Mouse (Mus musculus): ENCODE measurements at regions not wholly inside any gene's neighbourhood (a gene's known extent, or its start where the extent isn't known, plus 50 kb on each side); places are given as distances from the start of the nearest gene placed in this dataset.
A peak's percentile ranks its signal among the peaks of the same experiment; 100 is the strongest.

DNA sequence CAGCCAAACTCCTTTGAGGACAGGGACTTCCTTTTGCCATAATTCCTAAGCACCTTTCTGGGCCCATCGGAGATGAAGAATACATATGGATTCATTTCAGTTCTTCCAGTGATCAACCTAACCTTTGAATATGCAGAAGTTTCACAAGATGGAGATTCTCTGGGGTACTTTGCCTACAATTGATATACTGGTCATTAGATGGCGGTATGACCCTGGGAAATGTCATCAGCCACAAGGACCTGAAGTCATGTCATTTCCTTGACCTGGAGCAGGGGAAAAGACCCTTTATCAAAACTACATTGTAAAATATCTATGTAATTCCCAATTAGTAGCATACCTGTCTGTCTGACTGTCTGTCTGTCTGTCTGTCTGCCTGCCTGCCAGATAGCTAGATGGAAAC, 164.0 kb upstream of the Slc24a3 start:
- H3K9ac ChIP-seq (ENCODE audit: low read length): no peak overlapping the region
- H3K36me3 ChIP-seq (ENCODE audit: control insufficient read depth, insufficient read depth): no peaks in the 10 kb centered on the region
- no peaks in the 10 kb centered on the region for H3K4me1 ChIP-seq (ENCODE audit: control insufficient read depth, insufficient read depth, low read length)
- no peaks in the 10 kb centered on the region for H3K27me3 ChIP-seq (ENCODE audit: control insufficient read depth, insufficient read depth, low read length)
- no peak overlapping the region for H3K4me3 ChIP-seq (ENCODE audit: low read length)
- no peak overlapping the region for H3K27ac ChIP-seq (ENCODE audit: low read length)
- no peak for ATAC-seq (replicated peaks; ENCODE audit: extremely low read depth, insufficient read depth, low FRiP score)
- 74% methylated on average over 2 of the region's 2 CpGs for WGBS
- H3K9me3 ChIP-seq (replicated peaks; ENCODE audit: control insufficient read depth, low read length): no peaks in the 10 kb centered on the region
- H3K4me2 ChIP-seq (ENCODE audit: low read depth, low read length): no peak overlapping the region

DNA sequence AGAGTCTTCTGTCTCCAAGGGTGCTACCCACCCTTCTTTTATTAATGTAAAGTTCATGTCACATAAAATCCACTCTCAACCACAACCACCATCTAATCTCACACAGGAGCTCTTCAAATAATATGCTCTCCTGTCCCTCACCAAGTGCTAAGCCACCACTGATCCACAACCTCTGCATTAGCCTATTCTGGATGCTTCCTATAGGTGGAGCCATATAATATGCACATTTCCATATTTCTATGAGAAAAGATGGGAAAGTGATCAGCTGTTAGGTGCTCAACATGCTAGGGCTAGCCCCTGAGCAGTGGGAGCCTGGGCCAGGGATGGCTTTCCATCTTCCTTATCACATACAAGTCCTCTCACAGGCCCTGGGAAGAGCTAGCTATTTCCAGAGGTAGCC, 156.9 kb upstream of the Slc24a3 start:
- Histone ChIP-seq H3K4me2 (ENCODE audit: low read depth, low read length) (no peak overlapping the region), H3K9ac (ENCODE audit: low read length) (no peak overlapping the region), H3K9me3 (replicated peaks; ENCODE audit: control insufficient read depth, low read length) (no peaks in the 10 kb centered on the region), H3K27ac (ENCODE audit: low read length) (no peak overlapping the region), H3K4me3 (ENCODE audit: low read length) (no peak overlapping the region), H3K36me3 (ENCODE audit: control insufficient read depth, insufficient read depth) (no peaks in the 10 kb centered on the region), H3K4me1 (ENCODE audit: control insufficient read depth, insufficient read depth, low read length) (peaks cover 3% of the 10 kb centered on the region; the same call in 1 of the 2 replicates), H3K27me3 (ENCODE audit: control insufficient read depth, insufficient read depth, low read length) (no peaks in the 10 kb centered on the region)
- ATAC-seq (replicated peaks; ENCODE audit: extremely low read depth, insufficient read depth, low FRiP score): no peak

DNA sequence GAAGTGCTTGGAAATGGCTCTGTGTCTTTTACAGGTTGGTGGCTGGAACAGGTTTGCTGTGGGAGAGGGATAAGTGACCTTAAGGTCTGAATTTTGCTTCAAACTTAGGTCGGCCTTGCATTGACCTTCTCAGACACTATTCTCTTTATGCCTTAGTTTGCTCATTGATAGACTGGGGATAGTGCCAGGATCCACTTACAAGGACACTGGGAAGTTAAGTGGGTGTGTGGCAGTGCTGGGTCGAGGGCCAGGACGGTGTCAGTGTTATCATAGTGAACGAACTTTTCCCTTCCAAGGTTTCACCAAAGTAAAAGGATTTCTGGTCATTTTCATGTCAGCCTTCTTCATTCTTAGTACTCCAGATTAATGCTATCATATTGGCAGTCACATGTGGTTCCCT, 156.3 kb upstream of the Slc24a3 start:
- Histone ChIP-seq H3K27ac (ENCODE audit: low read length) (no peak overlapping the region), H3K4me3 (ENCODE audit: low read length) (no peak overlapping the region), H3K36me3 (ENCODE audit: control insufficient read depth, insufficient read depth) (no peaks in the 10 kb centered on the region), H3K4me1 (ENCODE audit: control insufficient read depth, insufficient read depth, low read length) (peaks cover 3% of the 10 kb centered on the region; the same call in 1 of the 2 replicates), H3K9ac (ENCODE audit: low read length) (no peak overlapping the region), H3K9me3 (replicated peaks; ENCODE audit: control insufficient read depth, low read length) (no peaks in the 10 kb centered on the region), H3K27me3 (ENCODE audit: control insufficient read depth, insufficient read depth, low read length) (no peaks in the 10 kb centered on the region), H3K4me2 (ENCODE audit: low read depth, low read length) (no peak overlapping the region)
- ATAC-seq (replicated peaks; ENCODE audit: extremely low read depth, insufficient read depth, low FRiP score): peak; percentile 52; the same call in 1 of the 2 replicates
- 35% methylated on average over 4 of the region's 4 CpGs for whole genome bisulfite sequencing

DNA sequence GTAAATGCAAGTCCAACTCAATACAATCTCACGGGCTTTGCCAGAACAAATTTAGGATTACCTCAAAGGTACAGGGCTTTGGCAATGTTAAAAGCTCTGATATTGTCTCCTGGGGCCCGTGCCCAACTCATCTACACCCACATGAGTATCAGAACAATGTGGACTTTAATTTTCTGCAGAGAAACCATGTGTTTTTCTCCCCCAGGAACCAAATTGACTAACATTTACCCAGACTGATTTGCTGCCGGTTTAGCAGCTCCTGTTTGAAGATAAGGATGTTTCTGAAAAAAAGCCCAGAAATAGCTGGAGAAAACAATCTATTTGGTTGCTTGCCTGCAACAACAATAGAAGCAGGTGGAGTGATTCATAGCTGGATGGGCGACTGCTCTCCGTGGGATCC, 151.6 kb upstream of the Slc24a3 start:
- ATAC-seq (replicated peaks; ENCODE audit: extremely low read depth, insufficient read depth, low FRiP score): no peak
- Histone ChIP-seq H3K27me3 (ENCODE audit: control insufficient read depth, insufficient read depth, low read length) (no peaks in the 10 kb centered on the region), H3K9me3 (replicated peaks; ENCODE audit: control insufficient read depth, low read length) (no peaks in the 10 kb centered on the region), H3K4me3 (ENCODE audit: low read length) (no peak overlapping the region), H3K36me3 (ENCODE audit: control insufficient read depth, insufficient read depth) (no peaks in the 10 kb centered on the region), H3K27ac (ENCODE audit: low read length) (no peak overlapping the region), H3K4me1 (ENCODE audit: control insufficient read depth, insufficient read depth, low read length) (peaks cover 10% of the 10 kb centered on the region), H3K4me2 (ENCODE audit: low read depth, low read length) (no peak overlapping the region), H3K9ac (ENCODE audit: low read length) (no peak overlapping the region)
- WGBS: 67% methylated on average over 5 of the region's 5 CpGs

DNA sequence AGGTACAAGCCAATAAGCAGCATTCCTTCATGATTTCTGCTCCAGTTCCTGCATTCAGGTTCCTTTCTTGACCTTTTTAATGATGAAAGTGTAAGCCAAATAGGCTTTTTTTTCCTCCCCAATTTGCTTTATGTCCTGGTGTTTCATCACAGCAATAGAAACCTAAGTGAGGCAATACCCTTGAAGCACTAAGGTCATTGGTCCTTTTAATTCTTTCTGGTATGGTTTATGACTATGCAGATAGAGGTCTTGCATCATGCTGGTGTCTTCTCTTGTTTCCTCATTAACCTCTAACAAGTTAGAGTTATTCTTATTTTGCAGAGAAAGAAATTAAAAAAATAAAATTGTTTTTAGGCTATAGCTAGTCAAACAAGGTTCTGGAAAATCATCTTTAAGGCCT, 150.6 kb upstream of the Slc24a3 start:
- no peak overlapping the region for H3K4me2 ChIP-seq (ENCODE audit: low read depth, low read length)
- no peaks in the 10 kb centered on the region for H3K27me3 ChIP-seq (ENCODE audit: control insufficient read depth, insufficient read depth, low read length)
- no peak overlapping the region for H3K4me3 ChIP-seq (ENCODE audit: low read length)
- no peak overlapping the region for H3K27ac ChIP-seq (ENCODE audit: low read length)
- H3K4me1 ChIP-seq (ENCODE audit: control insufficient read depth, insufficient read depth, low read length): peaks cover 9% of the 10 kb centered on the region
- ATAC-seq (replicated peaks; ENCODE audit: extremely low read depth, insufficient read depth, low FRiP score): no peak
- H3K36me3 ChIP-seq (ENCODE audit: control insufficient read depth, insufficient read depth): no peaks in the 10 kb centered on the region
- no peak overlapping the region for H3K9ac ChIP-seq (ENCODE audit: low read length)
- no peaks in the 10 kb centered on the region for H3K9me3 ChIP-seq (replicated peaks; ENCODE audit: control insufficient read depth, low read length)

DNA sequence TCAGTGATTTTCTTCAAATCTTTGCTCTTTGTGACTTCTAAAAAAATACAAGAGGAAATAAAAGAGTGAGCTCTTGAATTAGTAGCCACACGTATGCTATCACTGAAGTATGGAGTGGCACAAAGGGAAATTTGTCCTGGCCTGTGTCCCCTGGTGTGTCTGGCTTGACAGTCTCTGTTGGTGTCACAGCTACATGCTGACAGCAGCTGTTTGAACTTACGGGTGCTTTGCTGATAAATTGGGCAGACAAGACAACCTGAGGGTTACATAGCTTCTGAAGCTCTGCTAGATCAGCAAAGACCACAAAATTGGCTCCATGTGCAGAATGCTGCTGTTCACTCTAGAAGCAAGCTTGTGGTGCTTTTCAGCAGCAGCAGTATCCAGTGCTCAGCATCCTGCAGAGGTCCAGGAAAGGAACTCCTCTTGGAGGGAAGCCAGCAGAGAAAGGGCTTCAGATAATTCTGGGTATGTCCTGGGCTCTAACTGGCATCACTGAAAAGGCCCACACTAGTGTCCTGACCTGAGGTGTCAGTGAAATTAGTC, 149.9 kb upstream of the Slc24a3 start:
- peaks cover 9% of the 10 kb centered on the region for H3K4me1 ChIP-seq (ENCODE audit: control insufficient read depth, insufficient read depth, low read length)
- H3K9ac ChIP-seq (ENCODE audit: low read length): no peak overlapping the region
- 16% methylated on average over 2 of the region's 2 CpGs for WGBS
- no peaks in the 10 kb centered on the region for H3K36me3 ChIP-seq (ENCODE audit: control insufficient read depth, insufficient read depth)
- H3K9me3 ChIP-seq (replicated peaks; ENCODE audit: control insufficient read depth, low read length): no peaks in the 10 kb centered on the region
- no peaks in the 10 kb centered on the region for H3K27me3 ChIP-seq (ENCODE audit: control insufficient read depth, insufficient read depth, low read length)
- peak; percentile 88 for ATAC-seq (replicated peaks; ENCODE audit: extremely low read depth, insufficient read depth, low FRiP score)
- peak overlapping the region; percentile 52 for H3K27ac ChIP-seq (ENCODE audit: low read length)
- H3K4me2 ChIP-seq (ENCODE audit: low read depth, low read length): no peak overlapping the region
- no peak overlapping the region for H3K4me3 ChIP-seq (ENCODE audit: low read length)

DNA sequence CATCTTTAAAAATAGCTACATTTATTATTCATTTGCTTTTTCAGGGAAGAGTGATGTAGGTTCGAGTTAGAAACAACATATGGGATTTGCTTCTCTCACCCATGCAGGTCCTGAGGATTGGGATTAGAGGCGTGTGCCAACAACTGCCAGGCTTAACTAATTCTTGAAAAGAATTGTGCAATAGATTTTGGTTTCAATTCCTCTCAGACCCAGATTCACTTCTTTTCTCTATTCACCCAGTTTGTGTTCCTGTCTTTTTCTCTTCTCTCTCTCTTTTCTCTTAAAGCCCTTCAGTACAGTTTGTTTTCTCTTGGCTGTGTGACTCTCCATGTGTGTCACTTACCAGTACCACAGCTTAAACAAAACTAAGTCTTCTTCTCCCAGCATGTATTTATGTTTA, 119.8 kb upstream of the Slc24a3 start:
- Histone ChIP-seq H3K4me1 (ENCODE audit: control insufficient read depth, insufficient read depth, low read length) (no peaks in the 10 kb centered on the region), H3K4me2 (ENCODE audit: low read depth, low read length) (no peak overlapping the region), H3K4me3 (ENCODE audit: low read length) (no peak overlapping the region), H3K27me3 (ENCODE audit: control insufficient read depth, insufficient read depth, low read length) (no peaks in the 10 kb centered on the region), H3K9me3 (replicated peaks; ENCODE audit: control insufficient read depth, low read length) (no peaks in the 10 kb centered on the region), H3K9ac (ENCODE audit: low read length) (no peak overlapping the region), H3K36me3 (ENCODE audit: control insufficient read depth, insufficient read depth) (no peaks in the 10 kb centered on the region), H3K27ac (ENCODE audit: low read length) (no peak overlapping the region)
- WGBS: 65% methylated on average over 2 of the region's 2 CpGs
- no peak for ATAC-seq (replicated peaks; ENCODE audit: extremely low read depth, insufficient read depth, low FRiP score)

DNA sequence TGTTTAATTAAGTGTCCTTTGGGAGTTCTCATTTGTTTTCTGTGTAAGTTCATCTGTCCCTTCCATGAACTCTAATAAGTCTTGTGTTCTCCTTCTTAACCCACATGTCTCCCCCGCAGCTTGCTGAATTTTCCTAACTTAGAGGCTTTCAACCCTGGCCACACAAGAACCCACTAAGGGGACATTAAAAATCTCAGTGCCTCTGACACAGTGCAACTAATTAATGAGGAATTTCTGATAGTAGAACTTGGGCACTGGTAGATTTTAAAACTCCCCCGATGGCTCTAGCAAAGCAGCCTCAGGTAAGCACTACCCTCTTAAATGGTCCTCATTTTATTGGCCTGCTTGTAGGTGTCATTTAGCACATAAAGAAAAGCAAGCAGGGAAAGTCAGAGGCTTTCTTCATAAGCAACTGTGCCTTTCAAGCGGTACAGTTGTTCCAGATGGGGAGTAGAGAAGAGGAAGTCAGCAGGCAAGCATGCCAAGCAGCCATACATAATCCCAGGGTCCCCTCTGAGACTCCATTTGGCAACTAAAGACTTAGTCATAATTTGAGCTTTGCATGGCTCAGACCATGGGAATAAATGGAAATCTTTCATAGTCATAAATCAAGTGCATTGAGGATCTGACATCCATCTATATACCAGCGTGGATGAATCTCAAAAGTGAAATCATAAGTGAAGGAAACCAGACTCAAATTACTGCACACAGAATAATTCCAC, 117.7 kb upstream of the Slc24a3 start:
- no peak overlapping the region for H3K27ac ChIP-seq (ENCODE audit: low read length)
- H3K36me3 ChIP-seq (ENCODE audit: control insufficient read depth, insufficient read depth): no peaks in the 10 kb centered on the region
- no peak overlapping the region for H3K4me2 ChIP-seq (ENCODE audit: low read depth, low read length)
- no peaks in the 10 kb centered on the region for H3K9me3 ChIP-seq (replicated peaks; ENCODE audit: control insufficient read depth, low read length)
- ATAC-seq (replicated peaks; ENCODE audit: extremely low read depth, insufficient read depth, low FRiP score): no peak
- no peaks in the 10 kb centered on the region for H3K4me1 ChIP-seq (ENCODE audit: control insufficient read depth, insufficient read depth, low read length)
- H3K9ac ChIP-seq (ENCODE audit: low read length): no peak overlapping the region
- 76% methylated on average over 4 of the region's 4 CpGs for WGBS
- H3K27me3 ChIP-seq (ENCODE audit: control insufficient read depth, insufficient read depth, low read length): no peaks in the 10 kb centered on the region
- no peak overlapping the region for H3K4me3 ChIP-seq (ENCODE audit: low read length)

DNA sequence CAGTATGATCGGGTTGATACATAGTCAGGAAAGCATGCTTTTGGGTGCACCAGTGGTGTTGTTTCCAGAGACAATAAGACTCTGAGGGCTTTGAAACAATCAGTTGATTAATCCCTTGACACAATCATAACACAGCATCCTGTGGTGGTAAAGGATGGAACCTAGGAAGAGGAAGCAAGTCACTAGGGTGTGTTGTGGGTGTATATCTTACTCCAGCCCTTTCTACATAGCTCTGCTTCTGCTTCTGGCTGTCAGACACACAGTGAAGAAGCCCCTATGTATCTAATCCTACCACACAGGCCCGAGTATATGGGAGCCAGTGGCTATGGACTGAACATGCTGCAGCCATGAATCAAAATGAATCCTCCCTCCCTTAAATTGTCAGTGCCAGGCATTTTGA, 115.1 kb upstream of the Slc24a3 start:
- Histone ChIP-seq H3K27ac (ENCODE audit: low read length) (no peak overlapping the region), H3K4me1 (ENCODE audit: control insufficient read depth, insufficient read depth, low read length) (no peaks in the 10 kb centered on the region; the same call in 1 of the 2 replicates), H3K36me3 (ENCODE audit: control insufficient read depth, insufficient read depth) (no peaks in the 10 kb centered on the region), H3K27me3 (ENCODE audit: control insufficient read depth, insufficient read depth, low read length) (no peaks in the 10 kb centered on the region), H3K9ac (ENCODE audit: low read length) (no peak overlapping the region), H3K9me3 (replicated peaks; ENCODE audit: control insufficient read depth, low read length) (no peaks in the 10 kb centered on the region), H3K4me3 (ENCODE audit: low read length) (no peak overlapping the region), H3K4me2 (ENCODE audit: low read depth, low read length) (no peak overlapping the region)
- 81% methylated on average over 2 of the region's 2 CpGs for WGBS
- ATAC-seq (replicated peaks; ENCODE audit: extremely low read depth, insufficient read depth, low FRiP score): no peak
